Mouse (Mus musculus) small intestine, adult 2 months (tissue): ENCODE measurements at regions not wholly inside any gene's neighbourhood (a gene's known extent, or its start where the extent isn't known, plus 50 kb on each side); places are given as distances from the start of the nearest gene placed in this dataset.
A peak's percentile ranks its signal among the peaks of the same experiment; 100 is the strongest.

Experiments
- H3K27ac ChIP-seq: fragments of 200-500 bp; 2 replicates; pipeline ENCODE4 v1.5.1; 2012; ENCODE audit warnings: low read depth, low read length, control low read depth, inconsistent platforms; ENCODE audit not compliant: insufficient read depth
- H3K27me3 ChIP-seq: fragments of 200-500 bp; 2 replicates; pipeline ENCODE4 v1.6.1; 2012; ENCODE audit warnings: mild to moderate bottlenecking, moderate library complexity, low read length, inconsistent platforms; ENCODE audit not compliant: control insufficient read depth, insufficient read depth
- H3K36me3 ChIP-seq: fragments of 200-500 bp; 2 replicates; pipeline ENCODE4 v1.6.1; 2012; ENCODE audit warnings: mild to moderate bottlenecking, low read length, control low read depth, inconsistent platforms; ENCODE audit not compliant: control insufficient read depth, insufficient read depth
- H3K4me1 ChIP-seq: fragments of 200-500 bp; 2 replicates; pipeline ENCODE4 v1.6.1; 2012; ENCODE audit warnings: low read length, inconsistent platforms, mixed read lengths; ENCODE audit not compliant: control insufficient read depth, insufficient read depth, insufficient read length
- H3K4me3 ChIP-seq: fragments of 200-500 bp; 2 replicates; pipeline ENCODE4 v1.5.1; 2012; ENCODE audit warnings: low read depth, mild to moderate bottlenecking, control low read depth, inconsistent platforms, low read length, moderate library complexity
- CTCF ChIP-seq: fragments of 200-500 bp; IDR thresholded peaks from 2 replicates; pipeline ENCODE4 v1.5.1; 2012; ENCODE audit warnings: low read depth, mild to moderate bottlenecking, control low read depth, inconsistent platforms, low read length, moderate library complexity, mixed read lengths; ENCODE audit not compliant: insufficient replicate concordance, insufficient read length; ENCODE audit errors: extremely low read depth
- POLR2A ChIP-seq: fragments of 200-500 bp; IDR thresholded peaks from 2 replicates; pipeline ENCODE4 v1.6.1; 2012; ENCODE audit warnings: low read depth, mild to moderate bottlenecking, control low read depth, inconsistent platforms, low read length, moderate library complexity
- WGBS: fragments of 180-500 bp; shearing (Covaris S2); methylation state at CpG from one replicate; pipeline ENCODE4 v1.1.7; 2018; 5-methylcytosine and 5-hydroxymethylcytosine counted together

DNA sequence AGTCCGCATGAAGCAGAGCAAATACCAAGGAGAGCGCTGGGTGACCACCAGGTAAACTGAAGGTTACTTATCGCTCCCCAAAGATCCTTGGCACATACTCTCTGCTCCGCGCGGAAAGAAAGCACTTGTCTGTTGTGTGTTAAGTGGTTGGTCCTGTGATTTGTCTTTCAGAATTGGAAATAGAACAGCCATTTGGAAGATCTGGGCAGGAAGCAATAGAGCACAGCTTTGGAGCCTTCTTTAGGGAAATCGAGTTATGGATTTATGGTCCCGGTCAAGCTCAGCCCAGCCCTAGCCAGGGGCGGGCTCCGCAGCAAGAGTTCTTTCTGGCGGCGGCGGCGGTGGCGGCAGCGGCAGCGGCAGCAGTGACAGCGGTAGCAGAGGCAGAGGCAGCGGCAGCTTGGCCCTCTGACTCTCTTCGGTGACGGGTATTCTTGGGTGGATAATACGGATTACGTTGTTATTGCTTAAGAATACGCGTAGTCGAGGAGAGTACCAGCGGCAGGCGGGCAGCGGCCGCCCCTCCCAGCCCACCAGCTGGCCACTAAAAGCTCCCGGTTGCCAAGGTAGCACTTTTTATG, 128.4 kb upstream of the Dpyd start:
- 3% methylated on average over 31 of the region's 31 CpGs for WGBS
- peaks cover 33% of the 10 kb centered on the region for H3K27me3 ChIP-seq

DNA sequence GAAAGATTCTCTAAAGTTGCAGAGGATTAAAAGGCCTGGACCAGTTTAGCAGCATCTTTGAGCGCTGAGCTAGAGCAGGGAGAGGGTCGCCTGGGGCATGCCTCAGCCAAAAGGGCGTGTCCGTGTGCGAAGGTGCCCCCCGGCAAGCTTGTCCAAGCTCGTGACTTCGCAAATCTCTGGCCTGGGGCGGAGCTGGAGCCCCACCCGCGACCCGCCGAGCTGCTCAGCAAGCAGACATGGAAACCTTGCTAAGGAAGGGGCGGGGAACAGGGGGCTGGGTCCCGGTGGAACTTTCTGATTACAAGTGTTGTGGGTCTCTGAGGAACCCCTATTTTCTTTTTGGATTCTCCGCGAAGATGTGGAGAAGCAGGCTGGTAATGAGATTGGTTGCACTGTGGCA, 127.6 kb upstream of the Dpyd start:
- peak overlapping the region; percentile 57 for H3K4me3 ChIP-seq
- WGBS: 1% methylated on average over 17 of the region's 17 CpGs
- no peaks in the 10 kb centered on the region for H3K36me3 ChIP-seq
- H3K27me3 ChIP-seq: peaks cover 33% of the 10 kb centered on the region
- no peak overlapping the region for H3K27ac ChIP-seq
- TF ChIP-seq CTCF: no peak
- no peak for TF ChIP-seq POLR2A
- H3K4me1 ChIP-seq: peaks cover 6% of the 10 kb centered on the region

More for the DNA sequence above, 128.4 kb upstream of the Dpyd start:
- no peak for TF ChIP-seq CTCF
- no peak for TF ChIP-seq POLR2A
- H3K4me3 ChIP-seq: peak overlapping the region; percentile 57
- H3K4me1 ChIP-seq: peaks cover 6% of the 10 kb centered on the region
- no peak overlapping the region for H3K27ac ChIP-seq
- H3K36me3 ChIP-seq: no peaks in the 10 kb centered on the region

DNA sequence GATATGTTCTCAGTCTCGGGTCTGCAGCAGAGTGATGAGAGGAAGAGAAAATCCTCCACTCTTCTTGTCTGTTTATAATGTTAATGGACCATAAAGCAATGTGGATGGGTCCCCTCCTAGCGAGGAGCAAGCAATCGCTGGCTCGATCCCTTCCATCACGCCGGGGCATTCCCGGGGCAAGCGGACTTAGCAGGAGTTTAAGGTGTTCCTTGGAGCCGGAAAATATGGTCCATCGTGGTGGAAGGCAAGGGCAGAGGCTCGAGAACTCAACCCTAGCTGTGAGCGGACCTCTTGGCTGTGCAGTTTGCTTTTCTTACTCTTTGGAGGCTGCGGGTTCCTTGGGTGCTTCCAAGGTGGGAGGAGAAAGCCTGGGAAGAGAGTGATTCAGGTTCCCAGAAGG, 127.1 kb upstream of the Dpyd start:
- Histone ChIP-seq H3K27me3 (peaks cover 33% of the 10 kb centered on the region), H3K36me3 (no peaks in the 10 kb centered on the region), H3K4me1 (peaks cover 6% of the 10 kb centered on the region), H3K4me3 (no peak overlapping the region), H3K27ac (no peak overlapping the region)
- 7% methylated on average over 13 of the region's 13 CpGs for WGBS
- no peak for TF ChIP-seq POLR2A
- no peak for TF ChIP-seq CTCF

DNA sequence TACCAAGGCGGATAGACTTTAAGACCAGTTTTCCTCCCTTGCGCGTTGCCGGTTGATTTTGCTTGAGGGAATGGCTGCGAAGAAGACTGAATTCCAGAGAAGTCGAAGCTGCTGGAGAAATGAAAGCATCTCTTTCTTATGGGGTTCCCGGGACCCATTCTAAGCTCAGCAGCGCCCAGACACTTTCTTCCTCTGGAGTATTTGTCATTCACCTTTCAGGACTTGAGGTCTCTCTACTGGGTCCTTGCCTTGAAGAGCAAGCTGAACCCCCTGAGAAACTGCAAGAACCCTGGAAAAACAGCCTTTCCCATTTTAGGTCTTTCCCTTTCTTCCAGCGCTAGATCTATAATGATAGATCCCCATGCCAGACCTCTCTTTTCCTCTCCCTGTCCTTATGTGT, 126.7 kb upstream of the Dpyd start:
- TF ChIP-seq CTCF: no peak
- no peak for TF ChIP-seq POLR2A
- 18% methylated on average over 9 of the region's 9 CpGs for WGBS
- H3K27me3 ChIP-seq: peaks cover 30% of the 10 kb centered on the region
- H3K27ac ChIP-seq: no peak overlapping the region
- H3K4me3 ChIP-seq: no peak overlapping the region
- H3K36me3 ChIP-seq: no peaks in the 10 kb centered on the region
- peaks cover 5% of the 10 kb centered on the region for H3K4me1 ChIP-seq

DNA sequence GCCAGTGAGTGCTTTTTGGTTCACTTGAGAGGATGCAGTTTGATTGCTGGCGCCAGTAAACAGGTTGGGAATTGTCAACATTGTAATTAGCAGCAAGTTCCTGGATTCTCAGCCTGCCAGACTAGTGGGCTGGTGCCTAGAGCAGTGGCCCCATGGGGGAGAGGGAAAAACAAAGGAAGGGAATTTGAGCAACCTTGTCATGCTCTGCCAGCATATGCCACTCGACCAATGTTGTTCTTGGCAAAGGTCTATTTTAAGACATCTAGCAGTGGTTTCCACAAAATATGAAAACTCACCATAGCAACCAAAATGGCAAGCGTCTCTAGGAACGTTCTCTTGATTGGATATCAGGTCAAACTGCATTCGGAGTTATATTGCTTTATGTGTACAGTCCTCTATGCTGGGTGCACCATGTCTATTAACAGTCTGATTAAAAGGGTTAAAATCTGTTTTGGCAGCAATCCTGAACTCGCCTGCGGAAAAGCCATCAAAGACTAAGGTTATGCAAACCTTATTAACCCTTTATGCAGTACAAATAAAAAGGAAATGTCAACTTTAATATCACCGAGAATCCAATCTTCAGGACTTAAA, 118.1 kb upstream of the Dpyd start:
- no peak for TF ChIP-seq CTCF
- no peak for TF ChIP-seq POLR2A
- no peaks in the 10 kb centered on the region for H3K27me3 ChIP-seq
- no peak overlapping the region for H3K27ac ChIP-seq
- 45% methylated on average over 8 of the region's 8 CpGs for WGBS
- H3K36me3 ChIP-seq: no peaks in the 10 kb centered on the region
- H3K4me3 ChIP-seq: no peak overlapping the region
- no peaks in the 10 kb centered on the region for H3K4me1 ChIP-seq

DNA sequence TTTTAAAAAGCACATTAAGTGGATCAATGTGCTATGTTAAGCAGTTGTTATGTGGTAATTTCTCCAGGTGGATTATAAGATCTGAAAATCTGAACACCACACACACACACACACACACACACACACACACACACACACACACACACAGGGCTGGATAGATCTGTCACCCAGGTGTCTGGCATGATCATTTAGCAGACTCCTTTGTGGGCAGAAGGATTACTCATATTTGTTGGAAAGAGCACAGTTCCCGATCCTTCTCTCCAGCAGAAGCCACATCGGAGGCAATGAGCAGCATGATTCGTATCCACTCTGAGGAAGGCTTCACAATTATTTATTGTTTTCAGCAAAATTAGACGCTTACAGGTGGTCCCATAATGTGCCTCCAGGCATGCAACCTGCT, 116.6 kb upstream of the Dpyd start:
- 75% methylated on average over 4 of the region's 4 CpGs for WGBS
- H3K4me3 ChIP-seq: no peak overlapping the region
- no peak for TF ChIP-seq CTCF
- TF ChIP-seq POLR2A: no peak
- no peaks in the 10 kb centered on the region for H3K36me3 ChIP-seq
- no peaks in the 10 kb centered on the region for H3K4me1 ChIP-seq
- no peak overlapping the region for H3K27ac ChIP-seq
- H3K27me3 ChIP-seq: no peaks in the 10 kb centered on the region

DNA sequence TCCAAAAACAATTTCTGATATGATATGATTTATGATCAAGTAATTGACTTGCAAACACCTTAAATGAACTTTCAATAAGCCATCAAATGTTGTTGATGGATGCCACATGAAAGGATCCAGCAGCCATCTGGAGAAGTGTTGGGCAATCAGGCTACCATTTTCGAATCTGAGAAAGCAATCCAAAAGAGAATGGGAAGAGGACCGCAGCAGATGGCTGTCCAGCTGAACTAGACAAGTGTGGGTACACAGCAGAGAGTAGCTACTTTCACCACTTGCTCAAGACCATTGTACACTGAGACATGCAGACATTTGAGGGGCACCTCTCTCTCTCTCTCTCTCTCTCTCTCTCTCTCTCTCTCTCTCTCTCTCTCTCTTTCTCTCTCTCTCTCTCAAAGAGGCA, 102.3 kb upstream of the Dpyd start:
- no peak overlapping the region for H3K27ac ChIP-seq
- WGBS: 66% methylated on average over 2 of the region's 2 CpGs
- no peaks in the 10 kb centered on the region for H3K27me3 ChIP-seq
- H3K4me3 ChIP-seq: no peak overlapping the region
- H3K36me3 ChIP-seq: no peaks in the 10 kb centered on the region
- TF ChIP-seq CTCF (no peak), POLR2A (no peak)
- no peaks in the 10 kb centered on the region for H3K4me1 ChIP-seq
